Mouse (Mus musculus) small intestine, adult 2 months (tissue): Measurements from ENCODE around the gene Bloc1s5.

ENCODE experiments used
- CTCF ChIP-seq: fragments of 200-500 bp; IDR thresholded peaks from 2 replicates; pipeline ENCODE4 v1.5.1; 2012; ENCODE audit warnings: low read depth, mild to moderate bottlenecking, control low read depth, inconsistent platforms, low read length, moderate library complexity, mixed read lengths; ENCODE audit not compliant: insufficient replicate concordance, insufficient read length; ENCODE audit errors: extremely low read depth
- POLR2A ChIP-seq: fragments of 200-500 bp; IDR thresholded peaks from 2 replicates; pipeline ENCODE4 v1.6.1; 2012; ENCODE audit warnings: low read depth, mild to moderate bottlenecking, control low read depth, inconsistent platforms, low read length, moderate library complexity

- TF ChIP-seq POLR2A = no peak
- no peak for TF ChIP-seq CTCF
These were observed 6.1 kb upstream of the Bloc1s5 start for GRCm38 (mm10) chr13:38640961-38641360.
